Mouse (Mus musculus) MN1 (cell line): ENCODE measurements around the gene Lrp11.
A peak's percentile ranks its signal among the peaks of the same experiment; 100 is the strongest.

Experiments used
- DNase-seq: peaks from one replicate; pipeline ENCODE4 v3.0.0-alpha.2; 2016; ENCODE audit warnings: low spot score

The Lrp11 gene

DNA sequence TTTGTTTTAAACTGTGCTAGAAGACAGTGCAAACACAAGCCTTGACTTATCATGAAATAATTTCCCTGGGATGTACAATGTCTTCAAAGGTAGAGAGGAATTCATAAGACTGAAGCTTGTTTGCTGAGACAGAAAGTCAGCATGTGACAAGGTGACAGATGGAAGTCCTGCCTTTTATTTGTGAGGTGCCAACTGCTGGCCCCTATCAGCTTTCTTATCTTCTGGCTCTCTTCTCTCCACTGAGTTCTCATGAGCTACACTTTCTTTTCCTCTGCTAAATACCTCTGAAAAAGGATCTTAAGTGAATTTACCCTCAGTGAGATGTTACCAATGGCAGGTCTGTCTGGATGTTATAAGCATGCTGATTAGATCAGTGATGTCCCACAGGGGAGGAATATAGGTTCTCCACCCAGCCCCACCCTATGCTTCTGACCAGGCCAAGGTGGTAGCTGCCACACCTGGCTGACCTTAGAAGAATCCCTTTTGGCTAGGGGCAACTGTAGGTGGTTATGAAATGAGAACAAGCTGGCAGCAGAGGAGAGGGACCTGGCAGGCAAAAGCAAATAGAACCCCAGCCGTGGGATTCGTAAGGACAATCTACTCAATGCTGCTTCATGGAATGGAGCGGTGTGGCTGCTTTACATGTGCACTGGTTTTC lies 34.4 kb downstream of the Lrp11 start:
- DNase-seq: no peak

DNA sequence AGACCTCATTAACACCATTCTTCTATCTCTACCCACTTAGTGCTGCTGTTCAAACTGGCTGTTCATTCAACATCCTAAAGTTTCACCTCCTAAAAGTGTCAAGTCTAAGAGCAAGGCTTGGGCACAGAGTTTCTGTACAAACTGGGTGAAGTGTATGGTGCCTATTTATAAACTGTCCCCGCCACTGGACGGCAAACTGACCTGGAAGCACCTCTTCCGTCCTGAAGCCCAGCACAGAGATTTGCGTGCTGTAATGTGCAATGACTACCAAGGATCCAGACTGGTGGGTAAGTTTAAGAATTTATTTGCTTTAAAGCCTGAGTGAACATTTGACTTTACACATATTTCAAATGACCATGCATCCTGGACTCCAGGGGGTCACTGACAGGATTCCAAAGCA lies 39.5 kb downstream of the Lrp11 start:
- DNase-seq: no peak

DNA sequence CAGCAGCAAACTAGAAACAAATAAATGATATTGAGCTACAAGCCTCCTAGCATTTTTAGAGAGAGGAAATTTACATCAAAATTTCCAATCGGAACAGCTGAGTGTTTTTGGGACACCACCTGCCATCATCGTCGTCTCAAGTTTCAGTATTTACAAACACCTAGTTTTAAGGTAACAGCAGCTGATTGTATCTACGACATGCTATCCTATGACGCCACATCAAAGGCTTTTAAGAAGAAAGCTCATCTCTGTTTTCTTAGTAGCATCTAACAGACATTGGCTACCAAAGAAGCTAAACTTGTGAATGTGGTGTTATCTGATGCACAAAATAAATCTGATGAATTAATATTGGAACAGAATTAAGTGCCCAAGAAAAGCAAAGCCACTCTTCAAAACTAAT lies 40.7 kb downstream of the Lrp11 start:
- DNase-seq: no peak

- DNase-seq: no peak
Measured at GRCm38 (mm10) chr10:7630951-7631720, 41.5 kb downstream of the Lrp11 start.

- no peak for DNase-seq
Measured at GRCm38 (mm10) chr10:7640366-7640765, 50.8 kb downstream of the Lrp11 start.

- DNase-seq: no peak
Measured at GRCm38 (mm10) chr10:7645911-7646310, 56.3 kb downstream of the Lrp11 start.

DNA sequence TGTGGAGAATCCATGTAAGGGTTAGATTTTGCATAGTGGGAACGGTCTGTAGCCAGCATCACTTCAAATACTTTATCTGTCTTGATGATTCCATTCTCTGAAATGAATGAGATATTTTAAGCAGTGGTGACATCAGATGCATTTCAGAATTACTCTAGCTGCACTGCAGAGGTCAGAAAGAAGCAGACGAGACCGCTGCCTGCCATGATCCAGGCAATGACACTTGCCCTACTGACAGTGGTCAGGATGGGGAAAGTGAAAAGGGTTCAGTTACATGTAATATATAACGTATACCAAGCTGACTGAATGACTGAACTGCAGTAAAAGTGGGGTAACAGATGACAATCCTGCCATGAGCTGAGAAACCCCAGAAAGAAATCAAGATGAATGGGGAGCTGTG lies 59.5 kb downstream of the Lrp11 start:
- DNase-seq: no peak

GRCm38 (mm10) chr10:7651057-7651456 lies 61.5 kb downstream of the Lrp11 start:
- no peak for DNase-seq

GRCm38 (mm10) chr10:7662471-7663141 lies 73.0 kb downstream of the Lrp11 start:
- DNase-seq: peak; percentile 95

DNA sequence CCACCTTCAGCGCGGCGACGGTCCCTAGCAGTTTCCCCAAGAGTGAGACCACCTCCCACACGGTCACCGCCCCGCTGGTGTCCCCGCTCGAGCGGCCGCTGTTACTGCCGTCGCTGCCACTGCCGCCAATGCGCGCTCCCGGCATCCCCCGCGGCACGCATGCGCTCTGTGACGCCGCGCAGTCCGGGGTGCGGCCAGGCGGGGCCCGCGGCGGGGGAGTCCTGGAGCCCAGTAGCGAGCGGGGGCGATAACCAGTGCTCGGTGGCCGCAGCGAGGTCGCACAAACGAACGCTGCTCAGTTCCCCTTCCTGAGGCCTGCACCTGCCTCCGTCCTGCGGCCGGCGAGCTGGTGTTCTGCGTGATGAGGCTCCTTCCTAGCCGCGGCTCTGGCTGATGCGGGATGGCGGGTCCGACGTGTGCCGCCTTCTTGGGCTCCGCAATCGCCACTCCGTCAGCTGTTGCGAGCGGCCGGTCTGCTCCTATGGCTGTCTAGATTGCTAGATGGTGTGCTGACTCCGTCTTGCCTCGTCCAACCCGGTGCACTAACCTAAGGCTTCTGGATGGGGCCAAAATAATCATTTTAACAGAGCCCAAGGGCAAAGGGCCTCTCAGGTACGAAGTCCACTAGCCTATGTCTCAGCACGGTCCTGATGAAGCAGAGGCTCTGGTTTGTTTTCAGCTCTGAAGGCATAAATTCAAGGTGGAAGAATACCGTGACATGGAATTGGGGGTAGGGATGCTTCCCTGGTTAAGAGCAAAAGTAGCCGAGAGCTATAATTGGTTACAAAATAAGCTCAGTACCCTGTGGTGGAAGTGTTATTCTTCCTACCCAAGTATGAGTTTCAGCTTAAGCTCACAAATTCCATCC lies 73.8 kb downstream of the Lrp11 start:
- peak; percentile 98 for DNase-seq

DNA sequence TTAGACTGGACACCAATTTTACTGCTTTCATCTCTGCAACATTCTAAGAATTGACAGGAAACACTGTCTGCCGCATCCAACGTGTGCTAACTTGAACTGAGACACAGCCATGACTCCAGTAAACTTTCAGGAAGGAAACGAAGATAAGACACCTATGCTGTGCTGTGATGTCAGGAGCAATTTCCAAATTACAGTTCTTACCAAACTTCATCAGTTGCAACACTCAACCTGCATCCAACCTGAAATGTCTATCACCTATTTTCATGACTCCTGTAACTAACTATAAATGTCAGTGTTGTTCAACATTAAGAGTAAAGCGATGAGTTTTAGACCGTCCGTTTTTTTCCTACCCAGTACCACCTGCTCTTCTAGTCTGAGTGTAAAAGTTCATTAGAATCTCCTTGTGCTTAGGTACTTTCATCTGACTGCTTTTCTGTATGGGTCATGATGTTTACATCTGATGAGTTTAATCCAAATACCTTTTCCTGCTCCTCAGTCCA lies 74.5 kb downstream of the Lrp11 start:
- no peak for DNase-seq

GRCm38 (mm10) chr10:7664889-7665288 lies 75.3 kb downstream of the Lrp11 start:
- DNase-seq: no peak

GRCm38 (mm10) chr10:7667342-7667802 lies 77.8 kb downstream of the Lrp11 start, which contains the start of gene Nup43:
Nup43 (plus strand) TSS chr10:7667503.
- DNase-seq: peak; percentile 98

DNA sequence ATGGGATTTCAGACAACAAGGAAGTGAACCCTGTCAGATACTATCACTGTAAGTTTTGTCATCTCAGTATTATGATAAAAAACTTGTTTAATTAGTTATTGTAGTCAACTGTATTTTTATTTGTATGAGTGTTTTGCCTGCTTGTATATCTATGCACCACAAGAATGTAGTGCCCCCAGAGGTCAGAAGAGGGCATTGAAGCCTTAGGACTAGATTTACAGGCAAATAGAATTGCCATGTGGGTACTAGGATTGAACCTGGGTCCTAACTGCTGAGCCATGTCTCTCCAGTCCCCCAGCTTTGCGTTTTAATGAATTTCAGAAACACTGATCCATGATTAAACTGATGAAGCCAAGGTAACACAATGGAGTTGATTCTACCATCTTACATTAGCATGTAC lies 84.1 kb downstream of the Lrp11 start:
- DNase-seq: peak; percentile 73
